1 mouse cellular context compared by ENCODE assay signal in the genomic region with DNA sequence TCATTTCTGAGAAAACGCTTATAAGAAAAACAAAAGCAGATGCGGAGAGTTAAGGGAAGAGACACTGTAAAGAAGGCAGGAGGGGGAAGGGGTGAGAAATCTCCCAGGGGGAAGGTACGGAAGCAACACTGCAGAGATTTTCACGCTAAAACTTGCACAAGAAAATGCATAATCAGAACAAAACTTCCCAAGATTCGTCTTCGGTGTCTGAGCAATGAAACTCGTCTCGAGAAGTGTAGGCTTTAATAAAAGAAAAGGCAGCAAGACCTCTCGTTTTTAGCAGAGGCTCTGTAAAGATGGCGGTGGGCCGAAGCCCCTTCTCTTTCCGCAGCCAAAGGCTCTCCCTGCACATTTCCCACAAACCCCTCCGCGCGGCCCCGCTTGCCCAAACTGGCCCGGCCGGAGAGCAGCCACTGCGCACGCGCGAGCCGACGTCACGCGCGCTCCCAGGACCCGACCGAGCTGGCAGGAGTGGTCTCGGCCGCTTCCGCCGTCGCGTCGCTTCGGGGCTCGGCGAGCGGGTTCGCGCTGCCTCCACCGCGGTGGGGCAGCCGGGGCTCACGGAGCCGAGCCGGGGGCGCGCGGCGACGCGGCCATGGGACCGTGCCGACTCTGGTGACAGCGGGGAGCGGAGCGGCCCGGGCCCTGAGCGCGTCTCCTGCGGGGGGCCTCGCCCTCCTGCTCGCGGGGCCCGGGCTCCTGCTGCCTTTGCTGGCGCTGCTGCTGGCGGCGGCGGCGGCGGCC.
TF ChIP-seq lines count a peak whose summit lies in the region.

Tnks2 (plus strand) TSS at position 445 of the 744 bp plus-strand sequence.

TF ChIP-seq in CH12.LX, 34 proteins besides CTCF, POLR2A, EP300 and RAD21 (continued from another document):
- peak; percentile 68 for TF ChIP-seq HCFC1 (IDR thresholded peaks at IDR 0.05; ENCODE audit: low read depth, low read length)
- no peak for TF ChIP-seq ETS1 (conservative IDR thresholded peaks at IDR 0.05; ENCODE audit: low read depth, low read length)
- TF ChIP-seq MEF2A (IDR thresholded peaks at IDR 0.05; ENCODE audit: borderline replicate concordance, low read depth, low read length) = peak; percentile 53; the same call in 1 of the 2 replicates
- peak; percentile 20; the same call in 1 of the 2 replicates for TF ChIP-seq BHLHE40 (IDR thresholded peaks at IDR 0.05; ENCODE audit: low read depth, low read length)
- TF ChIP-seq TCF12 (IDR thresholded peaks at IDR 0.05; ENCODE audit: low read depth, low read length) = peak; percentile 89
- TF ChIP-seq NRF1 (IDR thresholded peaks at IDR 0.05; ENCODE audit: low read depth, low read length) = peak; percentile 99
- peak; percentile 53; the same call in 1 of the 2 replicates for TF ChIP-seq KAT2A (IDR thresholded peaks at IDR 0.05; ENCODE audit: insufficient replicate concordance, low read length)
- 0 out of 2 replicates have a peak, but pooled peaks have one; percentile 5 for TF ChIP-seq CHD1 (IDR thresholded peaks at IDR 0.05; ENCODE audit: low read depth, low read length)
- TF ChIP-seq SIN3A (IDR thresholded peaks at IDR 0.05; ENCODE audit: low read length) = peak; percentile 15; the same call in 1 of the 2 replicates
- peak; percentile 57 for TF ChIP-seq IRF4 (IDR thresholded peaks at IDR 0.05; ENCODE audit: low read depth, low read length)
- peak; percentile 91; the same call in 1 of the 2 replicates for TF ChIP-seq UBTF (IDR thresholded peaks at IDR 0.05; ENCODE audit: low read depth, low read length)
- peak; percentile 90 for TF ChIP-seq NELFE (IDR thresholded peaks at IDR 0.05; ENCODE audit: low read depth, low read length)
- 0 out of 2 replicates have a peak, but pooled peaks have one; percentile 29 for TF ChIP-seq MXI1 (IDR thresholded peaks at IDR 0.05; ENCODE audit: low read depth, low read length)
- no peak for TF ChIP-seq MAFK (IDR thresholded peaks at IDR 0.05; ENCODE audit: insufficient replicate concordance, low read length)
- no peak; the same call in 1 of the 2 replicates for TF ChIP-seq MAZ (IDR thresholded peaks at IDR 0.05; ENCODE audit: low read depth, low read length)
- TF ChIP-seq ZMIZ1 (IDR thresholded peaks at IDR 0.05; ENCODE audit: low read depth, low read length) = peak; percentile 90
- no peak for TF ChIP-seq MYC (IDR thresholded peaks at IDR 0.05; ENCODE audit: low read depth, low read length)
- TF ChIP-seq SMC3 (IDR thresholded peaks at IDR 0.05; ENCODE audit: low read depth, low read length) = no peak
TF ChIP-seq in CH12.LX: peak in this region for 16.
